Mouse (Mus musculus) mouse embryonic stem cell (cell line): ENCODE data around the gene Cyp3a41b.
"Not testable (repeated sequence)": the region's sequence is repeated elsewhere in the genome, so short reads cannot be mapped to it uniquely, and the experiment has no call there.

Experiments used
- in situ Hi-C, 2 experiments: fragments of 300-500 bp; cut with MboI; formaldehyde crosslinking; loops; 1 replicate in 1 of 2; 3 replicates in 1 of 2; pipeline ENCODE4 v1.14.3; 2019 to 2020; ENCODE audit warnings: low sequenced_read_pairs in 2 of 2, low pct_unique_long_range_greater_than_20kb in 1 of 2, mixed read lengths in 1 of 2; ENCODE audit not compliant: unreplicated experiment in 1 of 2

The Cyp3a41b gene

GRCm38 (mm10) chr5:145584630-145585029 is at the start of gene Cyp3a41b:
Cyp3a41b (minus strand) TSS chr5:145584730.
- in situ Hi-C loops = not testable (repeated sequence)

GRCm38 (mm10) chr5:145632286-145632685 is 47.8 kb upstream of the Cyp3a41b start:
- in situ Hi-C loops = loop anchor here in 1 of 2 experiments (10.0 kb wide), 1 partner anchor 133 kb away; no protein-coding TSS in a partner anchor

- in situ Hi-C loops = not testable (repeated sequence)
Observed at GRCm38 (mm10) chr5:145604891-145605290, 20.4 kb upstream of the Cyp3a41b start.

- in situ Hi-C loops = not testable (repeated sequence)
Observed at GRCm38 (mm10) chr5:145597851-145598250, 13.3 kb upstream of the Cyp3a41b start.

GRCm38 (mm10) chr5:145577321-145577720 is 7.2 kb downstream of the Cyp3a41b start:
- in situ Hi-C loops = not testable (repeated sequence)

GRCm38 (mm10) chr5:145575660-145576059 is 8.9 kb downstream of the Cyp3a41b start:
- in situ Hi-C loops = not testable (repeated sequence)

GRCm38 (mm10) chr5:145571922-145572321 is 12.6 kb downstream of the Cyp3a41b start:
- in situ Hi-C loops = not testable (repeated sequence)
